Mouse (Mus musculus) hindbrain, embryonic 16.5 days (tissue): ENCODE measurements around the gene BC048403. TPM values are rescaled to one million over a fixed set of nuclear protein-coding genes. Genes with fewer than 3 reads are reported as not detected.

Experiments used
- ATAC-seq: fragments of 200-750 bp; cut with Nextera tagmentation; 2 replicates; pipeline ENCODE4 v1.8.0; 2017; ENCODE audit warnings: moderate TSS enrichment, moderate library complexity
- H3K27ac ChIP-seq: fragments of 300-500 bp; sonication (generic); 2 replicates; pipeline ENCODE4 v1.5.1; 2014; ENCODE audit warnings: low read depth, mild to moderate bottlenecking, control low read depth, low read length, moderate library complexity
- H3K27me3 ChIP-seq: fragments of 300-500 bp; sonication (generic); replicated peaks from 2 replicates; pipeline ENCODE4 v1.6.1; 2014; ENCODE audit warnings: low read length; ENCODE audit not compliant: control insufficient read depth, insufficient read depth
- H3K36me3 ChIP-seq: fragments of 300-500 bp; sonication (generic); 2 replicates; pipeline ENCODE4 v1.6.1; 2014; ENCODE audit warnings: mild to moderate bottlenecking, low read length, moderate library complexity, mixed read lengths; ENCODE audit not compliant: control insufficient read depth, insufficient read depth
- H3K4me1 ChIP-seq: fragments of 300-500 bp; sonication (generic); 2 replicates; pipeline ENCODE4 v1.6.1; 2014; ENCODE audit warnings: low read depth, low read length; ENCODE audit not compliant: control insufficient read depth, insufficient read depth
- H3K4me2 ChIP-seq: fragments of 300-500 bp; sonication (generic); 2 replicates; pipeline ENCODE4 v1.6.1; 2014; ENCODE audit warnings: mild to moderate bottlenecking, low read length, control low read depth, moderate library complexity
- H3K4me3 ChIP-seq: fragments of 300-500 bp; sonication (generic); 2 replicates; pipeline ENCODE4 v1.5.1; 2014; ENCODE audit warnings: mild to moderate bottlenecking, low read length, control low read depth, moderate library complexity
- H3K9ac ChIP-seq: fragments of 300-500 bp; sonication (generic); 2 replicates; pipeline ENCODE4 v1.6.1; 2014; ENCODE audit warnings: low read depth, mild to moderate bottlenecking, control low read depth, low read length, moderate library complexity
- H3K9me3 ChIP-seq: fragments of 300-500 bp; sonication (generic); 2 replicates; pipeline ENCODE4 v1.6.1; 2014; ENCODE audit warnings: mild to moderate bottlenecking, low read length, moderate library complexity; ENCODE audit not compliant: control insufficient read depth
- whole genome bisulfite sequencing: fragments of 180-500 bp; shearing (Covaris S2); extraction: QIAGEN DNeasy Blood & Tissue Kit; methylation state at CpG from one replicate; pipeline ENCODE4 v1.1.7; 2014; 5-methylcytosine and 5-hydroxymethylcytosine counted together
- polyA plus RNA-seq: library from polyadenylated mRNA; unstranded; fragments of >200 nt; fragmentation: Nextera tagmentation; extraction: Ambion mirVana; gene quantifications from 2 replicates; pipeline ENCODE4 v1.2.1, GENCODE M21; 2015

Gene BC048403
- polyA plus RNA-seq, 1 experiment from 2014 or later, result 2.2 TPM

- Histone ChIP-seq H3K27ac (no peak overlapping the region), H3K4me2 (no peak overlapping the region), H3K9me3 (no peaks in the 10 kb centered on the region), H3K27me3 (no peaks in the 10 kb centered on the region), H3K4me1 (no peaks in the 10 kb centered on the region), H3K9ac (no peak overlapping the region), H3K36me3 (peaks cover 14% of the 10 kb centered on the region), H3K4me3 (no peak overlapping the region)
- no peak for ATAC-seq
- WGBS, result 93% methylated on average over 12 of the region's 12 CpGs
Observed at GRCm38 (mm10) chr10:121794486-121794885, 54.7 kb downstream of the BC048403 start.

- no peak overlapping the region for H3K4me3 ChIP-seq
- peaks cover 14% of the 10 kb centered on the region for H3K36me3 ChIP-seq
- no peak overlapping the region for H3K4me2 ChIP-seq
- H3K27ac ChIP-seq, result no peak overlapping the region
- H3K9ac ChIP-seq, result no peak overlapping the region
- no peak for ATAC-seq
- H3K4me1 ChIP-seq, result no peaks in the 10 kb centered on the region
- no peaks in the 10 kb centered on the region for H3K27me3 ChIP-seq
- no peaks in the 10 kb centered on the region for H3K9me3 ChIP-seq
- WGBS, result 85% methylated on average over 8 of the region's 8 CpGs
Observed at GRCm38 (mm10) chr10:121796027-121796802, 56.5 kb downstream of the BC048403 start.

GRCm38 (mm10) chr10:121800041-121800440, 60.3 kb downstream of the BC048403 start:
- H3K9me3 ChIP-seq, result no peaks in the 10 kb centered on the region
- H3K27ac ChIP-seq, result no peak overlapping the region
- peaks cover 14% of the 10 kb centered on the region for H3K36me3 ChIP-seq
- 94% methylated on average over 13 of the region's 13 CpGs for WGBS
- no peak for ATAC-seq
- no peak overlapping the region for H3K4me3 ChIP-seq
- H3K27me3 ChIP-seq, result no peaks in the 10 kb centered on the region
- H3K4me1 ChIP-seq, result no peaks in the 10 kb centered on the region
- no peak overlapping the region for H3K9ac ChIP-seq
- no peak overlapping the region for H3K4me2 ChIP-seq

Other genes with a start within 250 kb of the BC048403 start
- gene Tbk1, start 153.2 kb upstream of the BC048403 start, polyA plus RNA-seq, result 29.8 and 31.9 TPM in 2 replicates
- 29.7 and 32.2 TPM in 2 replicates for gene Xpot, start 113.6 kb upstream of the BC048403 start, polyA plus RNA-seq
- 0.13 and 0.24 TPM in 2 replicates for gene D930020B18Rik, start 98.3 kb upstream of the BC048403 start, polyA plus RNA-seq